Mouse (Mus musculus) lung, adult 2 months (tissue): Measurements from ENCODE around the gene Pde2a. TPM values are rescaled to one million over a fixed set of nuclear protein-coding genes. Genes with fewer than 3 reads are reported as not detected.

ENCODE experiments used
- DNase-seq: peaks from one replicate; pipeline ENCODE4 v3.0.0; 2022
- H3K4me1 ChIP-seq: fragments of 200-500 bp; 2 replicates; pipeline ENCODE4 v1.6.1; 2011; ENCODE audit warnings: low read length; ENCODE audit not compliant: control insufficient read depth, insufficient read depth
- H3K4me3 ChIP-seq: fragments of 200-500 bp; replicated peaks from 2 replicates; pipeline ENCODE3; 2011; ENCODE audit warnings: low read depth, mild to moderate bottlenecking, control low read depth, low read length; ENCODE audit errors: extremely low read depth
- CTCF ChIP-seq: fragments of 200-500 bp; IDR thresholded peaks from 2 replicates; pipeline ENCODE4 v1.5.1; 2011; ENCODE audit warnings: mild to moderate bottlenecking, low read length, control low read depth; ENCODE audit not compliant: insufficient read depth
- POLR2A ChIP-seq: fragments of 200-500 bp; IDR thresholded peaks from 2 replicates; pipeline ENCODE4 v1.6.1; 2011; ENCODE audit warnings: low read depth, mild to moderate bottlenecking, control low read depth, low read length, borderline replicate concordance; ENCODE audit errors: extremely low read depth
- WGBS: fragments of 180-500 bp; shearing (Covaris S2); methylation state at CpG from one replicate; pipeline ENCODE4 v1.1.7; 2018; 5-methylcytosine and 5-hydroxymethylcytosine counted together
- polyA plus RNA-seq: library from polyadenylated mRNA; depleted of rRNA; stranded (reverse); fragments of >200 nt; gene quantifications from 2 replicates; pipeline ENCODE4 v1.2.3, GENCODE M21; 2012

Pde2a gene
- polyA plus RNA-seq, 1 experiment, result 9.3 TPM

DNA sequence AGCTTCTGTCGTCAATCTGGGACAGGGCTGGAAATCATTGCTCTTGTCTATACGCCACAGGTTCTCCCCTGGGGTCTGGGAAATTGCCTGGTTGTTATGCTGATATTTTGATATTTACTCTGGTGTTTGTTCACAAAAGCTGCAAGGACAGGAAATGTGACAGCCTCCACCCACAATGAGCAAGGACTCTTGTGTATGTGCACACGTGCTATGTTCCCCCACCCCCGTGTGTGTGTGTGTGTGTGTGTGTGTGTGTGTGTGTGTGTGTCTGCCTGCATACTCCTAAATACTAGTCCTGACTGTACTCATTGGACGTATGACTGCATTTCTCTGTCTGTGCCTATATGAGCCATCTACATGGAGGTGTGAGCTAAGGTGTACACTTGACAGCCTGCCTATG is 56.6 kb downstream of the Pde2a start:
- no peak for TF ChIP-seq CTCF
- TF ChIP-seq POLR2A, result no peak
- H3K4me1 ChIP-seq, result no peaks in the 10 kb centered on the region
- DNase-seq, result no peak
- H3K4me3 ChIP-seq, result no peak overlapping the region
- 60% methylated on average over 5 of the region's 5 CpGs for WGBS

DNA sequence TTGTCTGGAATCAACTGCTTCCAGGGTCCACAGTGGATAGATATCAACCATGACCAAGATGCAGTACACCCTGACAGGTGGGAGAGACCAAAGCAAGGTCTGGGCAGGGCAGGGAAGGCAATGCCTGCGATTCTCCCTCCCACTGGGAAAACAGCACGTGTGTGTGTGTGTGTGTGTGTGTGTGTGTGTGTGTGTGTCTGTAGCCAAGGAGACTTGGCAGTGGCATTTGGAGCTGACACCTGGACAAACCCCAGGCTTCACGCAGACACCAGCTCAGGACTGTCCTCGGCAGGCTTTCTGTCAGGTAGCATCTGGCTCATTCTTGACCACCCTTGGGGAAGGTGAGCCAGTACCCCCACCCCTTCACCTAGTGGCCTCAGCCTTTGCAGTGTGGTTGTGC is 58.4 kb downstream of the Pde2a start:
- no peaks in the 10 kb centered on the region for H3K4me1 ChIP-seq
- TF ChIP-seq CTCF (no peak), POLR2A (no peak)
- WGBS, result 67% methylated on average over 4 of the region's 4 CpGs

GRCm38 (mm10) chr7:101480671-101481070 is 59.2 kb downstream of the Pde2a start:
- TF ChIP-seq CTCF (no peak), POLR2A (no peak)
- no peak for DNase-seq
- 58% methylated on average over 6 of the region's 6 CpGs for WGBS
- no peaks in the 10 kb centered on the region for H3K4me1 ChIP-seq
- no peak overlapping the region for H3K4me3 ChIP-seq

More for the DNA sequence above, 58.4 kb downstream of the Pde2a start:
- H3K4me3 ChIP-seq, result no peak overlapping the region
- DNase-seq, result no peak

GRCm38 (mm10) chr7:101481872-101482498 is 60.5 kb downstream of the Pde2a start:
- WGBS, result 49% methylated on average over 8 of the region's 8 CpGs
- DNase-seq, result no peak
- TF ChIP-seq CTCF (no peak), POLR2A (no peak)
- Histone ChIP-seq H3K4me1 (no peaks in the 10 kb centered on the region), H3K4me3 (no peak overlapping the region)

DNA sequence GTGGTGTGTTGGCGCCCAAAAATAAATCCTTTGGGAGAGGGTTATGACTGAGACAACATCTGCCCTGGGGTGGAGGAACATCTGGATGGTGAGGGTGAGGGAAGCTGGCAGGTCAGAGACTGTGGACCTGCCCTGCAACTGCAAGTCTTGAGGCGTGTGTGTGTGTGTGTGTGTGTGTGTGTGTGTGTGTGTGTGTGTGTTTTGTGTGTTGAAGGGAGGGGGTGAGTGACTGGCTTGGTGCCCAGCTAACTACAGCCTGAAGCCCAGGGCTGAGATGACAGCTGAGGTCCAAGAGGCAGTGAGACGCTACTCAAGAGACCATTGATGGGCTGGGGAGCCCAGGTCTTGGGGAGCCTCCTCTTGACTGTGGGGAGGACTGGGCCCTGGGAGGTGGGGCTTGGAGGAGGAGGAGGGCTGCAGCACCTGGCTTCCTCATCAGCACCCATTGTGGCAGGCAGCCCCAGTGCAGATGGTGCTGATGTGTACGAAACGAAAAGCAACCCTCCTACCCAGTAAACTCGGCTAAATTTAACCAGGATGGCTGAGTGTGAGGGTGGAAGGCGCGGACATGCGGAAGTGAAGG is 61.1 kb downstream of the Pde2a start:
- no peak for DNase-seq
- TF ChIP-seq CTCF (no peak), POLR2A (no peak)
- Histone ChIP-seq H3K4me3 (no peak overlapping the region), H3K4me1 (no peaks in the 10 kb centered on the region)
- 57% methylated on average over 9 of the region's 9 CpGs for WGBS

DNA sequence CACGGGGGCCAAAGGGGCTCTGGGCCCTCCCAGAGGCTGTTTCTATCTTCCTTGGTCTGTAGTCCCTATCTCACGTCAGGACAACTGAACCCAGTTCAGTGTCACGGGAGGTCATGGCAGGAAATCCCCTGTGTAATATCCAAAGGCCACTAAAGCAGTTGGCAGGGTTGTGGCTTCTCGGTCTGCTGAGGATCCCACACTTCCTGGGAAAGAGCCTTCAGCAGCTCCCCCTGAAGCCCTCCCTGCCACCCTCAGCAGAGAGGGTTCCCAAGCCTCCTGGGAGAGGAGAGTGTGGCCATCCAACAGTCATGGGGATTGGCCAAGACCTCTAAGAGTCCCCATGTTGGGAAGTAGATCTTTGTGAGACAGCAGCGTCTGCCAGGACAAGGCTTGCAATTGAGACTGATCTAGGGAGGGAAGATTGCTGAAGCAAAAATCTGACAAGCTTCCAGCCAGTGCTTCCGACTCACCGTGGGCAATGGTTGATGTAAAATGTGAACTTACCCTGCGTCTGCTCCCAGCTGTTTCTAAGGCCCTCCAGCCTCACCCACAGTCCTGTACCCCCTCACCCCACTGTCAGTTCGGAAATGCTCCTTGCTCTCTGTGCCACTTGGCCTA is 62.1 kb downstream of the Pde2a start:
- H3K4me3 ChIP-seq, result no peak overlapping the region
- TF ChIP-seq POLR2A, result no peak
- TF ChIP-seq CTCF, result no peak
- no peak for DNase-seq
- WGBS, result 52% methylated on average over 9 of the region's 9 CpGs
- H3K4me1 ChIP-seq, result no peaks in the 10 kb centered on the region

GRCm38 (mm10) chr7:101487102-101487501 is 65.6 kb downstream of the Pde2a start:
- H3K4me1 ChIP-seq, result no peaks in the 10 kb centered on the region
- 79% methylated on average over 5 of the region's 5 CpGs for WGBS
- DNase-seq, result no peak
- H3K4me3 ChIP-seq, result no peak overlapping the region
- TF ChIP-seq CTCF (no peak), POLR2A (no peak)

DNA sequence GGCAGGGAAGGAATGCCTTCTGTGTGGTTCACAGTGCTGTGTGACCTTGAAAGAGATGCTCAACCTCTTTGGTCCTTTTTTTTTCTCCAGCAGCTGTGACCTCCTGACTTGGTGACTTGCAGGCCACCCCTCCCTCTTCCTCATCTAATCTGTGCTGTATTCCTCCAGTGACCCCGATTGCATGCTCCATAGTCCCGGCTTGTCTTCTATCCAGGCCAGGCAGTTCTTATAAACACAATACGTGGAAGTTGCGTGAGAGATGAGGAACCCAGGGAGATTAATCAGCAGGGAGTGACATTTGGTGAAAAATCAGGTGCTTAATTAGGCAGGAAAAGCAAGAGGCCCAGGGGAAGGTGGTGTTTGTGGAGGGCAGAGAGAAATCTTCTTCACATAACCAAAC is 69.5 kb downstream of the Pde2a start:
- DNase-seq, result no peak
- TF ChIP-seq POLR2A, result no peak
- no peak for TF ChIP-seq CTCF
- no peak overlapping the region for H3K4me3 ChIP-seq
- no peaks in the 10 kb centered on the region for H3K4me1 ChIP-seq
- WGBS, result 39% methylated on average over 4 of the region's 4 CpGs

GRCm38 (mm10) chr7:101498385-101498784 is 76.9 kb downstream of the Pde2a start:
- H3K4me1 ChIP-seq, result no peaks in the 10 kb centered on the region; the same call in 1 of the 2 replicates
- no peak for DNase-seq
- H3K4me3 ChIP-seq, result no peak overlapping the region
- 59% methylated on average over 3 of the region's 3 CpGs for WGBS
- TF ChIP-seq POLR2A, result no peak
- TF ChIP-seq CTCF, result no peak

DNA sequence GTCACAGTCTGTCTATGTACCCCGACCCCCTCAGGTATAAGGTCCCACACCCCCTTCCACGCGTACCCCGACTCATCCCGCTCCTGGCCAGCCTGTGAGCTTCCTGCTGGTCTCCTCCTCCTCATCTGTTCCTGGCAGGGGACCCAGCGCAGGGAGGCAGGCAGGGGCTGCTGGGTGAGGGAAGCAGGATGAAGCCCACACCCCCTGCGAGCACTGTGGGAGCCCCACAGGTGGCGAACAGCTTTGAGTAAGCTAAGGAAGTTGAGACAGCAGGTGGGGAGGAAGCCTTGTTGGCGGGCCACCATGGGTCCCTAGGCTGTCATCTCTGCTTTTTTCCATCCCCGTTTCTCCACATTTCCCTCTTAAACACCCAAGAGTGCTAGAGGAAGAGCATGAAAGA is 77.8 kb downstream of the Pde2a start:
- Histone ChIP-seq H3K4me1 (no peaks in the 10 kb centered on the region; the same call in 1 of the 2 replicates), H3K4me3 (no peak overlapping the region)
- 55% methylated on average over 10 of the region's 10 CpGs for WGBS
- TF ChIP-seq CTCF, result no peak
- TF ChIP-seq POLR2A, result no peak
- DNase-seq, result no peak
